Mouse (Mus musculus): ENCODE data around the gene Rfc1. TPM values are rescaled to one million over a fixed set of nuclear protein-coding genes. Genes with fewer than 3 reads are reported as not detected.

Rfc1 gene
- polyA plus RNA-seq, 1 experiment = 10.9 TPM

- Histone ChIP-seq H3K27ac (ENCODE audit: insufficient read depth, low read depth, low read length) (no peak overlapping the region), H3K4me1 (ENCODE audit: control insufficient read depth, insufficient read depth, low read length) (no peaks in the 10 kb centered on the region), H3K36me3 (ENCODE audit: control insufficient read depth, insufficient read depth, low read length) (peaks cover 2% of the 10 kb centered on the region), H3K4me3 (ENCODE audit: insufficient read depth, low read depth, low read length) (no peak overlapping the region), H3K27me3 (replicated peaks; ENCODE audit: control insufficient read depth, insufficient read depth, low read length) (no peaks in the 10 kb centered on the region)
- WGBS = 85% methylated on average over 24 of the region's 24 CpGs
- TF ChIP-seq CTCF (conservative IDR thresholded peaks at IDR 0.05; ENCODE audit: insufficient read depth, insufficient read length, low read depth, low read length) (no peak), POLR2A (IDR thresholded peaks at IDR 0.05; ENCODE audit: low read depth, low read length) (no peak)
- no peak for DNase-seq
Measured at GRCm38 (mm10) chr5:65287751-65288701, 47.4 kb downstream of the Rfc1 start.

GRCm38 (mm10) chr5:65284171-65284570 is 51.3 kb downstream of the Rfc1 start:
- H3K4me1 ChIP-seq (ENCODE audit: control insufficient read depth, insufficient read depth, low read length) = no peaks in the 10 kb centered on the region

GRCm38 (mm10) chr5:65281216-65281615 is 54.3 kb downstream of the Rfc1 start:
- 92% methylated on average over 3 of the region's 3 CpGs for WGBS
- TF ChIP-seq POLR2A (IDR thresholded peaks at IDR 0.05; ENCODE audit: low read depth, low read length) (no peak), CTCF (conservative IDR thresholded peaks at IDR 0.05; ENCODE audit: insufficient read depth, insufficient read length, low read depth, low read length) (no peak)
- H3K4me1 ChIP-seq (ENCODE audit: control insufficient read depth, insufficient read depth, low read length) = no peaks in the 10 kb centered on the region
- DNase-seq = no peak
- no peaks in the 10 kb centered on the region; the same call in 1 of the 2 replicates for H3K36me3 ChIP-seq (ENCODE audit: control insufficient read depth, insufficient read depth, low read length)
- no peak overlapping the region for H3K27ac ChIP-seq (ENCODE audit: insufficient read depth, low read depth, low read length)
- no peaks in the 10 kb centered on the region for H3K27me3 ChIP-seq (replicated peaks; ENCODE audit: control insufficient read depth, insufficient read depth, low read length)
- H3K4me3 ChIP-seq (ENCODE audit: insufficient read depth, low read depth, low read length) = no peak overlapping the region

More at GRCm38 (mm10) chr5:65284171-65284570, 51.3 kb downstream of the Rfc1 start:
- DNase-seq = no peak
- Histone ChIP-seq H3K27me3 (replicated peaks; ENCODE audit: control insufficient read depth, insufficient read depth, low read length) (no peaks in the 10 kb centered on the region), H3K27ac (ENCODE audit: insufficient read depth, low read depth, low read length) (no peak overlapping the region), H3K4me3 (ENCODE audit: insufficient read depth, low read depth, low read length) (no peak overlapping the region), H3K36me3 (ENCODE audit: control insufficient read depth, insufficient read depth, low read length) (no peaks in the 10 kb centered on the region; the same call in 1 of the 2 replicates)
- peak; percentile 43 for TF ChIP-seq CTCF (conservative IDR thresholded peaks at IDR 0.05; ENCODE audit: insufficient read depth, insufficient read length, low read depth, low read length)
- TF ChIP-seq POLR2A (IDR thresholded peaks at IDR 0.05; ENCODE audit: low read depth, low read length) = no peak
- WGBS = 97% methylated on average over 3 of the region's 3 CpGs

GRCm38 (mm10) chr5:65279133-65279651 is 56.3 kb downstream of the Rfc1 start:
- 95% methylated on average over 6 of the region's 6 CpGs for WGBS
- no peak overlapping the region for H3K27ac ChIP-seq (ENCODE audit: insufficient read depth, low read depth, low read length)
- no peak for DNase-seq

GRCm38 (mm10) chr5:65273966-65274365 is 61.5 kb downstream of the Rfc1 start:
- no peak overlapping the region for H3K4me3 ChIP-seq (ENCODE audit: insufficient read depth, low read depth, low read length)
- TF ChIP-seq CTCF (conservative IDR thresholded peaks at IDR 0.05; ENCODE audit: insufficient read depth, insufficient read length, low read depth, low read length) (no peak), POLR2A (IDR thresholded peaks at IDR 0.05; ENCODE audit: low read depth, low read length) (no peak)
- H3K4me1 ChIP-seq (ENCODE audit: control insufficient read depth, insufficient read depth, low read length) = no peaks in the 10 kb centered on the region
- no peak for DNase-seq
- H3K27me3 ChIP-seq (replicated peaks; ENCODE audit: control insufficient read depth, insufficient read depth, low read length) = no peaks in the 10 kb centered on the region
- WGBS = 88% methylated on average over 3 of the region's 3 CpGs
- H3K36me3 ChIP-seq (ENCODE audit: control insufficient read depth, insufficient read depth, low read length) = peaks cover 8% of the 10 kb centered on the region
- no peak overlapping the region for H3K27ac ChIP-seq (ENCODE audit: insufficient read depth, low read depth, low read length)

More at GRCm38 (mm10) chr5:65279133-65279651, 56.3 kb downstream of the Rfc1 start:
- H3K4me1 ChIP-seq (ENCODE audit: control insufficient read depth, insufficient read depth, low read length) = no peaks in the 10 kb centered on the region
- no peaks in the 10 kb centered on the region for H3K27me3 ChIP-seq (replicated peaks; ENCODE audit: control insufficient read depth, insufficient read depth, low read length)
- TF ChIP-seq CTCF (conservative IDR thresholded peaks at IDR 0.05; ENCODE audit: insufficient read depth, insufficient read length, low read depth, low read length) = no peak
- TF ChIP-seq POLR2A (IDR thresholded peaks at IDR 0.05; ENCODE audit: low read depth, low read length) = no peak
- no peaks in the 10 kb centered on the region; the same call in 1 of the 2 replicates for H3K36me3 ChIP-seq (ENCODE audit: control insufficient read depth, insufficient read depth, low read length)
- no peak overlapping the region for H3K4me3 ChIP-seq (ENCODE audit: insufficient read depth, low read depth, low read length)

GRCm38 (mm10) chr5:65257910-65258505 is 77.5 kb downstream of the Rfc1 start:
- H3K27ac ChIP-seq (ENCODE audit: insufficient read depth, low read depth, low read length) = no peak overlapping the region
- H3K4me3 ChIP-seq (ENCODE audit: insufficient read depth, low read depth, low read length) = no peak overlapping the region
- TF ChIP-seq CTCF (conservative IDR thresholded peaks at IDR 0.05; ENCODE audit: insufficient read depth, insufficient read length, low read depth, low read length) (no peak), POLR2A (IDR thresholded peaks at IDR 0.05; ENCODE audit: low read depth, low read length) (no peak)
- no peaks in the 10 kb centered on the region for H3K4me1 ChIP-seq (ENCODE audit: control insufficient read depth, insufficient read depth, low read length)
- no peaks in the 10 kb centered on the region; the same call in none of the 2 replicates for H3K36me3 ChIP-seq (ENCODE audit: control insufficient read depth, insufficient read depth, low read length)
- WGBS = 87% methylated on average over 14 of the region's 14 CpGs
- DNase-seq = no peak
- no peaks in the 10 kb centered on the region for H3K27me3 ChIP-seq (replicated peaks; ENCODE audit: control insufficient read depth, insufficient read depth, low read length)
